Mouse (Mus musculus) embryo, embryonic 10.5 days (tissue): ENCODE results near the gene Gtf3c5.

Source experiments
- DNase-seq: peaks from one replicate; pipeline ENCODE4 v3.0.0-alpha.2; 2015; ENCODE audit warnings: low spot score

Gene Gtf3c5

GRCm38 (mm10) chr2:28583651-28584050, at the start of gene Gtf3c5:
Gene Gtf3c5 (minus strand): TSS chr2:28583751.
- no peak for DNase-seq

- DNase-seq: no peak
Observed at GRCm38 (mm10) chr2:28633136-28633535, 49.6 kb upstream of the Gtf3c5 start.

GRCm38 (mm10) chr2:28632626-28633025, 49.1 kb upstream of the Gtf3c5 start:
- DNase-seq: no peak

GRCm38 (mm10) chr2:28629911-28630381, 46.4 kb upstream of the Gtf3c5 start:
- DNase-seq: no peak

GRCm38 (mm10) chr2:28628053-28628452, 44.5 kb upstream of the Gtf3c5 start:
- no peak for DNase-seq

GRCm38 (mm10) chr2:28626038-28626437, 42.5 kb upstream of the Gtf3c5 start:
- no peak for DNase-seq

GRCm38 (mm10) chr2:28624870-28625269, 41.3 kb upstream of the Gtf3c5 start:
- DNase-seq: no peak

- peak; percentile 74 for DNase-seq
Observed at GRCm38 (mm10) chr2:28622521-28623124, 39.1 kb upstream of the Gtf3c5 start.

GRCm38 (mm10) chr2:28621664-28622171, 38.2 kb upstream of the Gtf3c5 start, which contains the start of gene Gfi1b:
Gene Gfi1b (minus strand): TSS chr2:28621982.
- DNase-seq: no peak

- DNase-seq: no peak
Observed at GRCm38 (mm10) chr2:28621111-28621510, 37.6 kb upstream of the Gtf3c5 start.

GRCm38 (mm10) chr2:28620522-28620921, 37.0 kb upstream of the Gtf3c5 start:
- no peak for DNase-seq

GRCm38 (mm10) chr2:28619369-28619768, 35.8 kb upstream of the Gtf3c5 start:
- DNase-seq: no peak

- no peak for DNase-seq
Observed at GRCm38 (mm10) chr2:28618777-28619336, 35.3 kb upstream of the Gtf3c5 start.

- no peak for DNase-seq
Observed at GRCm38 (mm10) chr2:28617498-28618486, 34.2 kb upstream of the Gtf3c5 start.

- DNase-seq: no peak
Observed at GRCm38 (mm10) chr2:28616874-28617273, 33.3 kb upstream of the Gtf3c5 start.

- peak; percentile 39 for DNase-seq
Observed at GRCm38 (mm10) chr2:28616358-28616757, 32.8 kb upstream of the Gtf3c5 start.

GRCm38 (mm10) chr2:28613599-28613998, 30.0 kb upstream of the Gtf3c5 start:
- no peak for DNase-seq

GRCm38 (mm10) chr2:28612436-28613063, 29.0 kb upstream of the Gtf3c5 start:
- no peak for DNase-seq

GRCm38 (mm10) chr2:28611407-28611787, 27.8 kb upstream of the Gtf3c5 start:
- no peak for DNase-seq

GRCm38 (mm10) chr2:28610716-28611406, 27.3 kb upstream of the Gtf3c5 start:
- no peak for DNase-seq

- DNase-seq: no peak
Observed at GRCm38 (mm10) chr2:28609851-28610250, 26.3 kb upstream of the Gtf3c5 start.
